ENCODE assay signal across 20 mouse cellular contexts in the genomic region with DNA sequence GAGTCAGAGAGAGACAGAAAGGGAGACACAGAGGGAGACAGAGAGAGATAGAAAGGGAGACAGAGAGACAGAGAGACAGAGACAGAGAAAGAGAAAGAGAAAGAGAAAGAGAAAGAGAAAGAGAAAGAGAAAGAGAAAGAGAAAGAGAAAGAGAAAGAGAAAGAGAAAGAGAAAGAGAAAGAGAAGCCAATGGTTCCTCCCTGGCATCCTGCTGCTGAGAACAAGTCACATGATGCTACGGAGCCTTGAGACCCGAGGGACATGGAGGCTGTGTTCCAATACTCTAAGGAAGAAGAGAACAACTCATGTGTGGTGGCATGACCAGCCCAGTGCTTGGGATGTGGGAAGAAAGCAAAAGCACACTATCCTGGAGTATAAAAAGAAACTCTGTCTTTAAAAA. TPM values are rescaled to one million over a fixed set of nuclear protein-coding genes. Genes with fewer than 3 reads are reported as not detected.
DNase-seq lines count a peak whose midpoint lies in the region; TF ChIP-seq lines count a peak whose summit lies in the region.
"Had no signal": no experiment of that assay in that cellular context is flagged by ENCODE, and none has a peak within 500 bp of the region (broad histone marks: within the 10 kb centered on the region; RNA-seq: fewer than 3 reads in every experiment).

No protein-coding gene starts in this region.

- TF ChIP-seq CTCF in CH12.LX (conservative IDR thresholded peaks at IDR 0.05 in 1 of 2, IDR thresholded peaks at IDR 0.05 in 1 of 2; ENCODE audit: low read depth in 2 of 2, low read length in 2 of 2) = no peak

- no peak overlapping the region for H3K4me3 ChIP-seq in CH12.LX (replicated peaks in 1 of 3; ENCODE audit: low read depth in 2 of 3, low read length in 2 of 3, poor library complexity in 1 of 3)
- H3K4me3 ChIP-seq: embryonic facial prominence, embryonic 13.5 days; embryonic facial prominence, embryonic 15.5 days; erythroblast, embryonic 14.5 days; forebrain, embryonic 10.5 days; forebrain, embryonic 12.5 days had no signal

- DNase-seq in 3T3-L1 (ENCODE audit: low read depth, low spot score) (peak; percentile 35), 416B (ENCODE audit: low read depth) (peak; percentile 23), CH12.LX (ENCODE audit: extremely low read depth) (no peak)
- no peak for DNase-seq in cerebellum, postnatal 14 days
- DNase-seq in heart, postnatal 10 days = no peak
- no peak for DNase-seq in left cerebral cortex, postnatal 4 days
- DNase-seq: adrenal gland, adult 8-10 months; adrenal gland, postnatal 14 days; adrenal gland, postnatal 36 days; cerebellum, adult 11-12 months; cerebellum, adult 2 months; cerebellum, adult 9-10 months; cerebellum, postnatal 10 days; cerebellum, postnatal 36 days; embryo, embryonic 11 days had no signal

- dilution Hi-C loops in CH12.LX (cut with MboI; ENCODE audit: extremely low pct_ligation_motif_present, extremely low pct_unique_long_range_greater_than_20kb, low sequenced_read_pairs) = no loop called here

- no peak overlapping the region for H3K4me2 ChIP-seq in CH12.LX (ENCODE audit: insufficient read depth, low read depth, poor library complexity, severe bottlenecking)
- H3K4me2 ChIP-seq: embryonic facial prominence, embryonic 13.5 days; embryonic facial prominence, embryonic 15.5 days; forebrain, embryonic 12.5 days had no signal

- TF ChIP-seq RAD21 in CH12.LX (IDR thresholded peaks at IDR 0.05; ENCODE audit: low read depth, low read length) = no peak

- H3K27me3 ChIP-seq in CH12.LX (replicated peaks) = no peaks in the 10 kb centered on the region
- H3K27me3 ChIP-seq: embryonic facial prominence, embryonic 13.5 days; embryonic facial prominence, embryonic 15.5 days; forebrain, embryonic 12.5 days had no signal

- no peaks in the 10 kb centered on the region for H3K9me3 ChIP-seq in CH12.LX (replicated peaks; ENCODE audit: low read length)
- H3K9me3 ChIP-seq: embryonic facial prominence, embryonic 13.5 days; embryonic facial prominence, embryonic 15.5 days; forebrain, embryonic 10.5 days; forebrain, embryonic 12.5 days had no signal

- H3K4me1 ChIP-seq in CH12.LX (ENCODE audit: control insufficient read depth in 1 of 2, insufficient read depth in 2 of 2) = peaks cover under 1 to 7% of the 10 kb centered on the region in 2 experiments; a peak in 3 of 4 replicates
- H3K4me1 ChIP-seq: embryonic facial prominence, embryonic 13.5 days; embryonic facial prominence, embryonic 15.5 days; forebrain, embryonic 12.5 days had no signal

- no peak overlapping the region for H3K27ac ChIP-seq in CH12.LX (ENCODE audit: insufficient read depth, low read depth)
- H3K27ac ChIP-seq: embryonic facial prominence, embryonic 13.5 days; embryonic facial prominence, embryonic 15.5 days; forebrain, embryonic 10.5 days; forebrain, embryonic 12.5 days had no signal

- in situ Hi-C loops in CH12.LX (cut with MboI; ENCODE audit: low pct_ligation_motif_present, low pct_unique_long_range_greater_than_20kb, low sequenced_read_pairs) = no loop called here

- H3K36me3 ChIP-seq in CH12.LX (replicated peaks in 1 of 2; ENCODE audit: control insufficient read depth in 1 of 2, insufficient read depth in 1 of 2, low read length in 1 of 2) = no peaks in the 10 kb centered on the region
- H3K36me3 ChIP-seq: embryonic facial prominence, embryonic 13.5 days; embryonic facial prominence, embryonic 15.5 days; forebrain, embryonic 10.5 days; forebrain, embryonic 12.5 days had no signal

- no peak overlapping the region for H3K9ac ChIP-seq in CH12.LX (ENCODE audit: insufficient read depth, low read depth)
- H3K9ac ChIP-seq: embryonic facial prominence, embryonic 13.5 days; embryonic facial prominence, embryonic 15.5 days; forebrain, embryonic 12.5 days had no signal

- no peaks in the 10 kb centered on the region for H3K79me2 ChIP-seq in CH12.LX (replicated peaks; ENCODE audit: control insufficient read depth, extremely low read depth, insufficient read depth, poor library complexity, severe bottlenecking)

- TF ChIP-seq POLR2A in CH12.LX (IDR thresholded peaks at IDR 0.05; ENCODE audit: low read depth, low read length) = no peak

- intact Hi-C loops in heart, postnatal 10 days (cut with DNase I) = no loop called here
- intact Hi-C loops in left cerebral cortex, postnatal 4 days (cut with DNase I) = no loop called here

- TF ChIP-seq EP300 in CH12.LX (IDR thresholded peaks at IDR 0.05; ENCODE audit: low read length) = no peak

TF ChIP-seq in CH12.LX, 34 proteins besides CTCF, POLR2A, EP300 and RAD21:
- TF ChIP-seq NRF1 (IDR thresholded peaks at IDR 0.05; ENCODE audit: low read depth, low read length) = no peak
- TF ChIP-seq CHD1 (IDR thresholded peaks at IDR 0.05; ENCODE audit: low read depth, low read length) = no peak
- TF ChIP-seq USF1 (IDR thresholded peaks at IDR 0.05; ENCODE audit: low read depth, low read length) = peak; percentile 29
- no peak for TF ChIP-seq NELFE (IDR thresholded peaks at IDR 0.05; ENCODE audit: low read depth, low read length)
- TF ChIP-seq GABPA (IDR thresholded peaks at IDR 0.05; ENCODE audit: insufficient replicate concordance, low read depth, low read length) = no peak
- peak; percentile 96 for TF ChIP-seq ETS1 (conservative IDR thresholded peaks at IDR 0.05; ENCODE audit: low read depth, low read length)

RNA-seq across cellular contexts. Expression of gene Mterf1b, which starts 40.0 kb away (rescaled TPM):
- total RNA-seq in CH12.LX (2012; rRNA removed) (4.2 and 4.5 TPM in 2 replicates), CH12.LX (2014; rRNA removed) (8.8 and 10.7 TPM in 2 replicates)
- 3.7 and 3.8 TPM in 2 replicates for polyA plus RNA-seq in CH12.LX (2012; ENCODE audit: insufficient read length, low read depth)
- 1 to 10 TPM; 1.9 to 2.8 TPM for total RNA-seq in heart, postnatal 10 days (2021)
- 1 to 10 TPM; 4.6 to 5.7 TPM for total RNA-seq in left cerebral cortex, postnatal 4 days (2021)

Comparison
In these comparisons a context has a peak if more than half of its experiments do, and no peak if none do; other contexts are left out.
1. DNase-seq: peak in 3T3-L1 (single experiment) and 416B (single experiment); none in CH12.LX (single experiment), cerebellum, postnatal 14 days (0 of 2), heart, postnatal 10 days (0 of 2) and left cerebral cortex, postnatal 4 days (single experiment).